Mouse (Mus musculus) T-helper 1 cell (primary cell): ENCODE measurements around the gene Fbp2.
"Not testable (repeated sequence)": the region's sequence is repeated elsewhere in the genome, so short reads cannot be mapped to it uniquely, and the experiment has no call there.

Experiments used
- in situ Hi-C: fragments of 300-600 bp; cut with MboI, MseI; formaldehyde crosslinking; loops from one replicate; pipeline ENCODE4 v1.15.1; 2025; ENCODE audit warnings: high pct_unique_total_duplicates

The Fbp2 gene

DNA sequence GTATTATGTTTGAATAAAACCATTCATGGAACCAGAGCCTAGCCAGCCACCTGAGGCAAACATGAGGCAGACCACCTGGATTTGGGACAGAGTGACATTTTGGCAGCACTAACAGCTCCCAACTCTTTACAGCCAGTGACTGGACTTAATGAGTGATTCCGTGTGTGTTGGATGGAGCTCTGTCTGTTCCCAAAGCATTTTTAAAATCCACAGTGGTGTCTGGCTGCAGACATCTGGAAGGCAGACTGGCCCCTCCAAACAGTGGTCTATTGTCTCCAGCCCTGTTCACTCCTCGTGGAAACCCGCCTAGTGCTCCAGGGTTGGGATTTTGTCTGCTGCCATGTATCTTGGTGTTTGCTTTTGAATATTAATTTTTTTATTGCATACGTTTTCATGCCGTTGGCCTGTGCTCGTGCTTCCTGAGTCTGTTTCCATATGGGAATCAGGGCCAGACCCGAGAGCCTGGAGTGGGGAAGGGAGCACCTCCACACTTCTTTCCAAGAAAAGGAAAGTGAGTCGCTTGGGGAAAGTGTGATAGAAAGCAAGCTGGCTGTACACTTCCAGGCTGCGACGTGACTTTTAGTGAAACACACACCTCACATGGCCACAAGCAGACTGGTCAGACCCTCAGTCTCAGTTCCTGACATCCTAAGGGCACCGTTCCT, 7.6 kb upstream of the Fbp2 start:
- in situ Hi-C loops = loop anchor here (5.0 kb wide), 1 partner anchor 98 kb away; no protein-coding TSS in a partner anchor

DNA sequence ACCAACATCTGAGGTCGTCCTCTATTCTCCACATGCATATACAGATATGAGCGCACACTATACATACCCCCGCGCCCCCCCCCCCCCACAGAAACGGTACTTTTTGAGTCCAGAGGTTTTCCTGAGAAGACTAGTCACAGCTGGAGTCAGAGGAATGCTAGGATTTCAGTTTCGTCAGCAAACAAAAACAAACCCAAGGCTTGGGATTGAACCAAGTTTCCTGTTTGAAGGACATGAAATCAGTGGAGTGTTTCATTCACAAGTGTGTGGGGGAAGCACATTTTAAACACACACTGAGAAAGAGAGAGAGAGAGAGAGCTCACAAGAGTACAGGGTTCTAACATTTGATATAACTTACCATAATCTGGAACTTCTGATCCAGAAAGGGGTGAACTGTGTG, 5.5 kb upstream of the Fbp2 start:
- in situ Hi-C loops = no loop called here

DNA sequence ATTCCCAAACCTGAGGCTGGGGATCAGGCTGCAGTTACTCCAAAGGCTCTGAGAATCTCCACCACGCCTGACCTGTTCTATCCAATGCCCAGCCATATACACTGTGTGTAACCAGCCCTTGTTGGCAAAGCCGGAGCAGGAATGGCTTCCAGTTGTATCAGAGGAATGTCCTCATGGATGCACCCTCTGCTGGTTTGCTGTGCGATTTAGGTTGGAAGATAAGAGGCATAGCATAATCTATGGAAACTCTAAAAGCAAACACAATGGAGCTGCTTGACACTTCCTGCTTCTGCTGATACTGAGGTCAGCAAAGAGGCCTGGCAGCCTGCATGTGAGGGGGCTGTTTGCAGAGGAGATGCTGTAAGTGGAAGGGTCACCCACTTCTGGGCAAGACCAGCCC, 4.7 kb upstream of the Fbp2 start:
- in situ Hi-C loops = no loop called here

DNA sequence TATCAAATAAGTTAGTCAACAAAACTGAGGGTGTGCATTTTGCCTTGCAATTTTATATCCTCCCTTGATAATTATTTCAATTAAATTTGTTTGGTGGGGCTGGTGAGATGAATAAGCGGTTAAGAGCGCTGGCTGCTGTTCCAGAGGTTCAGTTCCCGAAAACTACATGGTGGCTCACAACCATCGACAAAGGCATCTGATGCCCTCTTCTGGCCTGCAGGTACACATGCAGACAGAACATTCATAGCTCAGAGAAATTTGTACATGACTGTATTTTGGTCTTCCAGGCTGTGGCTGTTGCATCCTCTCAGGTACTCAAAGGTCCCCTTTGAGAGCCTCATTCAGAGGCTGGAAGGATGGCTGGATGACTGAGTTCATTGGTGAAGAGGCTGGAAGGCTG, 1.8 kb upstream of the Fbp2 start:
- in situ Hi-C loops = no loop called here

DNA sequence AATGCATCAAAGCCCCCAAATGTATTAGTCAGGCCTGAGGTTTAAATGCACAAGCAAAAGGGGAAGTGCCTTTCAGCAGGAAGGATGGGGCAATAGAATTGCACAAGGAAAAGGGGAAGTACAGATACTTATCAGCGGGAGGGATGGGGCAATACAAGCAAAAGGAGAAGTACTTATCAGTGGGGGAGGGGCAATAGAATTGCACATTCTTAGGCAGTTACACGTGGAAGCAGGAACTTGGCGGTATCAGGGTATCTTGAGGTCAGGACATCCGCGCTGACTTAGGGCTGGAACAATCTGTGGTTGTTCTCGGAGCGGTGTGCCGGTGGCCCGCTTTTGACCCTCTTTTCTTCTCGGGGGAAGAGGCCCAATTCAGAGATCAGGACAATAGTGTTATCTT, 1.0 kb upstream of the Fbp2 start:
- in situ Hi-C loops = loop anchor here (5.0 kb wide), 1 partner anchor 392 kb away; the partner anchor contains the start of gene Gm49359

DNA sequence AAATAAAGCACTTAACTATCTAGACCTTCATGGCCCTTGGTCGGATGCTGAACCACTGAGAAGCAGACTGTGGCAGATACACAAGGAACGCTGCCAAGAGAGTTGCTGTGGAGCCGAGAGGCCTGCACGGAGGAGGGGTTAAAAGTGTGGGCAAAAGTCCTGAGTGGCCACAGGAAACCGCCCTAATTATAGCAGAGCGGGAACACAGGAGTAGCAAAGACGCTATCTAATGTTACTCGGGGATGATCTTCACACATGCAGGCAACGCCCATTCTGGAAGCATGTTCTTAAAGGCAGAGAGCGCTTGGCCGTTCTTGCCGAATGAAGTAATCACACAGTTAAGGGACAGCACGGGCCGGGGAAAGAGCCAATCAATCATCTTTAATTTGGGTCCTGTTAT, 1.4 kb downstream of the Fbp2 start:
- in situ Hi-C loops = loop anchor here (5.0 kb wide), 1 partner anchor 390 kb away; the partner anchor contains the start of gene Gm49359

DNA sequence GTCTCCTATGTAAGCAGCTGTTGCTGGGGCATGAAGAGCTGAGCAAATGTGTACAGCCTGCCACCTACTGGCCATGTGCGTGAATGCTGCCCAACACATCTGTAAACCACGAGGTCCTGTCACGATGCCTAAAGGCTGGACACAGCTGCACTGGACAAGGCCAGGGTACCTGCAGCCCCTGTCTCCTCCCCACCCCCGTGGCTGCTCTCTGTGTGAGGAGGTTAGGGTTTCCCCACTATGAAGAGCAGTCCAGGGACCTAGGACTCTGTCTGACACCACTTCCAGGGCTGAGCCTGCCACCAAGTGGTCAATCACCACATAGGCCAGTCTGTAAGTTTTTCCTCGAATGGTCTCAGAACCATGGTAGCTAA, 1.9 kb downstream of the Fbp2 start:
- in situ Hi-C loops = loop anchor here (5.0 kb wide), 1 partner anchor 389 kb away; the partner anchor contains the start of gene Gm49359

DNA sequence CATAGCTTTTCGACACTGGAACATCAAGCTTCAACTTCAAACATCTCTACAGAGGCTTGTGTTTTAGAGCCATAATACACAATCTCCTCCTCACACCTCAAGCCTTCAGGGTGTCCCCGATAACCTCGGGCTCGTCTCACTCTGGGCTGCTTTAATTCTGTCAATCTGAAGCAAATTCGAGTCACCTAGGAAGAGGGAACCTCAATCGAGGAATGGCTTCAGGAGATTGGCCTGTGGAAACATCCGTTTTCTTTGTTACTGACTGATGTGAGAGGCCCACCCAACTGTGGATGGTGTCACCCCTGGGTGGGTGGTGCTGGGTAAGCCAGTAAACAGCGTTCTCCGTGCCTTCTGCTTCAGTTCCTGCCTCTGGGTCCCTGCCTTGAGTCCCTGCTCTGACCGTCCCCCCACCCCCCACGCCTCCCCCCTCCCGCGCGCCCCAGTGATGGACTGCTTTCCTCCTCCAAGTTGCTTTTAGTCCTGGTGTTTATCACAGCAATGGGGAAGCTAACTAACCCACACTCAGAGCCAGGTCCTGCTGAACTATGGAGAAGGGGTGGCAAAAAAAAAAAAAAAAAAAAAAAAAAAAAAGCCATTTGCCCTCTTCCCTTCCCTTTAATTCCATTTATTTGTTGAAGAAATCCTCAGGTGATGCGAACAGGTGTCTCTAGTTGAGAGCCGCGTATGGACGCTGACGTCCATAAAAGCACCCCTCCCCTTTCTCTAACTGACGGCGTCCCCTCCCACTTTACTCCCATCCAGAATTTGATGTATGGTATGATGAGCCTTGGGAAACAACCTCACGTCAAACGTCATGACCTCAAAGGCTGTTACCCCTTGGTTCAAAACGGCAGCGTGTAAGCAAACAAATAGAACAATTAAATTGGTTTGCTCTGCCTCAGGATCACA, 2.6 kb downstream of the Fbp2 start:
- in situ Hi-C loops = loop anchor here (5.0 kb wide), 1 partner anchor 388 kb away; the partner anchor contains the start of gene Gm49359

DNA sequence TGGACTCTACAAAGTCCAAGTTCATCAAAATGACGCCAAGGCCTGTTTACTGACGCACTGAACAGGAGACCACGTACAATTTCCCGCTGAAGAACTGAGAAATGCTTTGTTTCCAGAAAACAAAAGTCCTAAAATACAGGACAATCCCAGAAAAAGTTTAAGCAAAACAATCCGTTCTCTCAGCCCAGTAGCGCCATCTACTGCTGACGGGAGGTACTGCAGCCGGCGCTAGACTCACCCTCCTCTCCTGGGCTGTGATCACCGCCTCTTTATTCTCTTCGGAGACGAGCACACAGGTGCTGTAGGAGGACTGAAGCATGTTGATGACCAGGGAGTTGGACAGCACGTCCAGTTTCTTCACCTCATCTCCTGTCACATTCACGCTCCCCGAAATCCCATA, 3.6 kb downstream of the Fbp2 start:
- in situ Hi-C loops = loop anchor here (5.0 kb wide), 3 partner anchors 232 to 387 kb away; partner anchors contain the start of genes 6720489N17Rik and Gm49359

DNA sequence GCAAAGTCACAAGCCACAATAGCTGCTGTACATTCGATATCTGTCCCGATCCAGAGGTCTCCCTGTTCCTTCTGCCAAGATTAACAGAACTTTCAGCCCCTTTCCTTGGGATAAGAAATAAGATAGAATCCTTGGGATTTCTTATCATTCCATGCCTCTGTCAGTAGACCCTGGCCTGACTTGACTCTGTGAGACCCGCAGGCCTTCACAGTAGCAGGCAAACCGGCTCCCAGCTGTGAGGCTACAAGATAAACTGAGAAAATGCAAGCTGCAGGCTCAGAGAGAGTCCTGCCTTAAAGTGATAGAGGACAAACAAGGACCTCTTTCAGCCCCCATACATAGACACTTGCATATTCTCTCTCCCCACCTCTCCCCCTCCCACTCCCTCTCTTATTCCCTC, 24.9 kb downstream of the Fbp2 start:
- in situ Hi-C loops = no loop called here

DNA sequence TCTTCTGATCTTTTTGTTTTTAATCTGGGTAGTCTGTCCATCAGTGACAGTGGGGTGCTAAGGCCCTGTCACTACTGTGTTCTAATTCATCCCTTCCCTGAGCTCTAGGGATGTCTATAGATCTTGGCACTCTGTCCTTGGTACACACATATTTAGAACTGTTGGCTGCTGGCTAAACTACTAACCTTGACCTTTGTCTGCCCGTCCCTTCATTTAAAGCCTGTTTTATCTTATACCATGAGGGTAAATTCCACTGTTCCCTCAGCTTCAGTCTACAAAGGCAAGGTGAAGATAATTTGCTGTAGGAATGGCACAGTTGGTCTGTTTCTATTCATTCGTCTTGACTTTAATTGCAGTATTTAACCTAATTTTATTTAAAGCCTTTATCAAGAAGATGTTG, 26.0 kb downstream of the Fbp2 start:
- in situ Hi-C loops = no loop called here

DNA sequence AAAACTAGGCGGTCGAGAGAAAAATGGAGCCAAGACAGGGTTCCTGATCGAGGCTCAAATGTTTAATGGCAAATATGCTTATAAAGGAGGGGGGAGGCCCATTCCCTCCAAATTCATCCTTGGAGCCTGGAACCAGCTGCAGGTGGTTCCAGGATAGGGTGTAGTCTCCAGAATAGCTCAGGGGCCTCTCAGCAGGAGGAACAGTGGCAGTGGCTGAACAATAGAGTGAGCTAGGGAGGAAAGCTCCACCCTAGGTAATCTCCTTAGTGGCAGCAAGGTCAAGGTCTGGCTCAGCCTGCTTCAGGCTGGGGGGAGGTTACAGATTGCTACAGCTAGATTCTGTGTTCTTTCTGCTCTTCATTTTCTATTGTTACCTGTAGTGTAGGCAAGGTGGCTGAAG, 42.5 kb downstream of the Fbp2 start:
- in situ Hi-C loops = not testable (repeated sequence)

DNA sequence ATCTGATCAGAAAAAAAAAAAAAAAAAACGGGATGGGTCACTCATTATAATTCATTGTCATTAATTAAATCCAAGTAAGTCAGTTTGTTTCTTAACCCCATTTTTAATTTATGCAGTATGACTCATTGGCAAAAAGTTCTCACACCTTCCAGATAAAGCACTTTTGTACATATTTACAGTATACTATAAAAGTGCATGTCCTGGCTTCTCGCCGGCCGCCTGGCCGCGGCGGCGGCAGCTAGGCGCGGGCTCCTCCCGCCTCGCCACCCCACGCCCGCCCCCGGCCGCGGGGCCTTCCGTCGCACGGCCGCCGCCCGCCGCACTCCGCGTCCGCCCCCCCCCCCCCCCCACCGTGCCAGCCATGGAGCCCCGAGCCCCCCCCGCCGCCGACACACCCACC, 45.5 kb downstream of the Fbp2 start:
- in situ Hi-C loops = no loop called here

DNA sequence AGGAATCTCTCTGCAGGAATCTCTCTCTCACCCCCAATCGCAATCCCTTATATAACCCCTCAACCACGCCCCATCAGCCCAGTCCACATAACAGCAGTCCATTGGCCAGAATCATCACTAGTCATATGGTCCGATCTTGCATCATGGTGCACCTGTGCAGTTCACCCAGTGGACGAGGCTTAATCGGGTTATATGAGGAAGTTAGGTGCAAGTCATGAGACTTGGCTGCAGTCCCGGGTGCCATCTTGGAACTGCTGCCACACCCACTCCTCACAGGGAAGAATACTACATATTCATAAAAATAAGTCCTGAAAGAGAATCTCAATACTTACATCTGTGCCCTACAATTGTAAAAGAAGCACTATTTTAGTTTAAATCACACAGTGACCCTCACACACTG, 50.2 kb downstream of the Fbp2 start:
- in situ Hi-C loops = not testable (repeated sequence)
